Mouse (Mus musculus): Measurements from ENCODE around the gene Ccdc43.
A peak's percentile ranks its signal among the peaks of the same experiment; 100 is the strongest.

Ccdc43 gene

DNA sequence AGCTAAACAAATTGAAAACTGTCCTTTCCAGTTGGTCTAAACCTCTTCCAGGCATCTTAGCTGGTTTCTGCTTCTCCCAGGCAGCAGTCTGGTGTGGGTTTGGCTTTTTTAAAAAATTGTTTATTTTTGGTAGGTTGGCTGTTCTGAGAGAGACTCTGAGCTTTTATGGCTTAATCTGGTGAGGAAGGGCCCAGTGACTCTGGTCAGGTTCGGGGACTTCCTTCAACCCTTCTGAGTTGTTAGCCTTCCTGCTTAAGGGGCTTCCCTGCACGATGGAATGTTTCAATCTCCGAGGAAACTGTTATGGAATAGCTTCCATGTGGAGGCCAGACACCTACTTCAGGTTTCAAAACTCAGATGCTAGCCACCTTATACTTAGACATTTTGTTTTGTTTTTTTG is 34.2 kb downstream of the Ccdc43 start, which contains the start of gene Meioc:
Gene Meioc (plus strand): TSS at position 301 of the 400 bp plus-strand sequence.
- no peak for DNase-seq

DNA sequence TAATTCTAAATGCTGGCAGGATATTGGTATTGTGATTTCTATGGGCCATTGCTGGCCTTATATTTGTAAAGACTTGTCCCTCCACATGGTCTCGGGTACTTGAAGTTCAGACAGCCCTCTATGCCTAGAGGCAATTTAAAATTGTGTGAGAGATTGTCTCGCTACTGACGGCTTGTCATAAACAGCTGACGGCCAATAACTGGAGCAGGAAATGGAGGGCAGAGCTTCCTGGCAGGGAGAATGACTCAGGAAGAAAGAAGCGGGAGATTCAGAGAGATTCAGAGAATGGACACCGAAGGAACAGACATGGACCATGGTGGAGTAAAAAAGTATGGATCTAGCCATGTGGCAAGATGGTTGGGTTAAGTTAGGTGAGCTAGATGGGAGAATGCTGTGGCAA is 40.7 kb downstream of the Ccdc43 start:
- DNase-seq: no peak

DNA sequence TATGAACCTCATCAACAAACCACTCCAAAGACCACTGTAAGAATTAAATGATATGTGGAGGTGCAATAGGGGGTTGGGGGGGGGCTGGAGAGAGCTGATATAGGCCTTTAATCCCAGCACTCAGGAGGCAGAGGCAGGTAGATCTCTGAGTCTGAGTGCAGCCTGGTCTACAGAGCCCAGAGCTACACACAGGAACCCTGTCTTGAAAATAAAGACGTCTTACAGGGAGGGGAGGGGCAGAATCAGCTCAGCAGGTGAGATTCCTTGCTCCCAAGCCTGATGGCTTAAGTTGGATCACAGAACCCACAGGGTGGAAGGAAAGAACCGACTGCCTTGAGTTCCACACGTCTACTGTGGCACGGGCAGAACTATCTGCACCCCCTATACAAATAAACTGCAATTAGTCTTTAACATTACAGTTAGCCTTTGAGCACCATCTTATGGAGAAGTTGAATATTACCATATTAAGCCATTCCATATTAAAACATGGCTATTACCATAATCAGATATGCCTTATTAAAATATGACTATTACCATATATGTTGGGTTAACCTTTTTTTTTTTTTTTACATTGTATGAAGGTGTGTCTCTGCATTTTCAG is 41.2 kb downstream of the Ccdc43 start:
- no peak for DNase-seq

DNA sequence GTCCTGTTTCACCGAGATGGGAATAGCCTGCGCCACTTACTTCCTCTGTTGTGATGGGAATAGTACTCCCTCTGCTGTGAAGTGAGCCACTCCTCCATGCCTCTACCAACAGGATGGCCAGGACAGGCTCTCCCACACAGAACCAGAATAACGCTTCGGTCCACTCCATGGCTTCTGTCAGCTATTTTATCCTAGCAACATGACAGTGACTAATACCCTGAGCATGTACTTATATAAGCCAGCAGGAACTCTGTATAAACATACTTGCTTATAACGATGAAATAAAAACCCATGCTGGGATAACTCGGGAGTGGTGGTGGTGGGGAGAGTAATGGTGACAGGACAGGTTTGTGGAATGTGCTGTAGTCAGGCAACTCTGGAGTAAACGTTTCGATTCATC is 41.7 kb downstream of the Ccdc43 start:
- no peak for DNase-seq

DNA sequence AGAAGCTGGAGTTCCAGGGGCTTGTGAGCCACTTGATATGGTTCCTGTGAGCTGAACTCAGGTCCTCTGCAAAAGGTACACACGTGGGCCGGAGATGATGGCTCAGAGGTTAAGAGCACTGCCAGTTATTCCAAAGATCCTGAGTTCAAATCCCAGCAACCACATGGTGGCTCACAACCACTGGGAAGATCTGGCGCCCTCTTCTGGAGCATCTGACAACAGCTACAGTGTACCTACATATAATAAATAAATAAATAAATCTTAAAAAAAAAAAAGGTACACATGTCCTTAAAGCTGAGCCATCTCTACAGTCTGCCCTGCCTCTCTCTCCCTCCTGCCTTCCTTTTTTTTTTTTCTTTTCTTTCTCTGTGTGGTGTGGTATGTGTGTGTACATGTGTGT is 44.7 kb downstream of the Ccdc43 start:
- DNase-seq: peak; percentile 21

DNA sequence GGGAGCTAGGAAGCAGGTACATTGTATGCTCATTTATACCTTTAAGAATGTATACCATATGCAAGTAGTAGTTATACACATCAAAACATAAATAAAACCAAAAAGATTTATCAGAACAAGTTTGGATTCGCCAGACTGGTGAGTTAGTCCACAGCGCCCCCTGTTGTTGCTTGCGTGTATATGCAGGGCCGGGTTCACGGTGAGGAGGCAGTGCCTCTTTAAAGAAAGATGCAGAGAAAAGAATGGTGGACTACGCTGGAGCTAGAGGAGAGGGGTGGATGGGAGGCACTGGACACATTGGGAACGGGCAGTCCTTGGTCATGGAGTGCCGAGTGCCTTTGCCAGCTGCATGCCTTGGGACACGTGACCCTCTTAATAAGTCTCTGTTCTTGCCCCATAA is 46.2 kb downstream of the Ccdc43 start:
- DNase-seq: peak; percentile 69

DNA sequence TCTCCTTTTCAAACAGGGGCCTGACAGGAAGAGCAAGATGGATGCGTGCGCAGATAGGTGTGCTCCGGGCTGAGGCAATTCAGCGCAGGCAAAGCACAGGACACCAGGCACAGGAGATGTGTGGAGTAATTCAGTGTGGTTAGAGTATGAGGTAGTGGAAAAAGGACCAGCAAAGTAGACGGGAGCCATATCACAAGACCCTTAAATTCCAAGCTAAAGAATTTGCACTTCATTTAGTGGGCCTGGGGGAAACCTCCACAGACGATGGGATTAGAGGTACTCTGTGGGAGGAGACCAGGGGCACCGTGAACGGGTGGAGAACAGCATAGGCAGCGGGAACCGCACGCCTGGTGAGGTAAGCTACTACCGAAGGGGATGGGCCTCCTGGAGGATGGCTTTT is 49.7 kb downstream of the Ccdc43 start:
- no peak for DNase-seq

DNA sequence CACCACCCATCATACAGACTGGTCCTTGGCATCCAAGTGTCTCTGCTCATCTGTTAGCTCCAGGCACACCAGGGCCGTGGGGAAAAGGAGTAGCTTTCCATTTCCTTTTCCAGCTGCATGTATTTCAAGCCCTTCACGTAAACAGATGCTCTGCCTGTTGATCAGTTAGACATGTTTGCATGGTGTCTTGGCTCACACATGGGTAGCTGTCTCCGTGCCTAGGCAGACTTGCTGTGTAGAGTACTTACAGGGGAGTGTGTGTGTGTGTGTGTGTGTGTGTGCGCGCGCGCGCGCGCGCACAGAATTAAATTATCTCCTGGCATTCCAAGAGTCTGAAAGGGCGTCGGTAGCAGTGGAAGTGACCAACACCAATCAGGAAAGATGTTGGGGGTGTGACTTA is 51.4 kb downstream of the Ccdc43 start:
- no peak for DNase-seq

DNA sequence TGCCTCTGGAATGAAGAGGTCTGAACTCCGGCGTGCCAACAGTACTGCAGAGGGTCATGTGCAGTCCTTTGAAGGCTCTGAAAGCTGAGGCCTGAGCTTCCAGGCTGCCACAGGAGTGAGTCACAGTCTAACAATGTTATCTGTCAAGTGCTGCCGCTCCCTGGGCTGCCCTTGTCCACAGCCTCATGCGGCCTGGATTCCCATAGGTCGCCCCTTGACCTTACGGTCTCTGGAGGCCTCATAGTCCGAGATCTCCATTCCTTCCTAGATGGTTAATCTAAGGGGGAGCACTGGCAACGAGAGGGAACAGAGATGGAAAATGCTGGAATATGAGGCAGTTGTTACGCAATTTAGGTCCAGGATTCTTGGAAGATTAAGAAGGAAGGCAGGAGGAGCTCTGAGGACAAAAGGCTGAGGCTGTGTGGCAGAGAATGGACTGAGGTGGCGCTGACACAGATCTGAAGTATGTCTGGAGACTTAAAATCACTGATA is 53.6 kb downstream of the Ccdc43 start:
- DNase-seq: no peak

DNA sequence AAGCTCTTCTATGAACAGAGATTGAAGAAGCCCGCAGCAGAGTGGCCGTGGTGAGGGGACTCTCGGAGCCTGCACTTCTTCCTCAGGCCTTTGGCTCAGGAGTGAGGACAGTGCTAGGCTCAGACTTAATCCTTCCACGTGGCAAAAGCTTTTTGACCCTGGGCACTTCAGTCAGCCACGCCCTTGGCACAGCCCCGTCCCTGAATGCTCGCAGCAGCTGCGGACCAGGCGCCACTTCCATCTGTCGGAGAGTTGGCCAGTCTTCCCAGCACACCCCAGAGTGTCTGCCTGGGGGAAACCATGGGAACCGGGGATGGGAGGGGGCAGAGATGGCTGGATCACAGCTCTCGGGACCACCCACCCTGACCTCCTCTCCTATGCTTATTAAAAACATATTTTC is 60.7 kb downstream of the Ccdc43 start:
- no peak for DNase-seq

All from right cerebral cortex, postnatal 14 days (tissue).